Comparison of ENCODE assay signal across 8 mouse cellular contexts in the genomic region with DNA sequence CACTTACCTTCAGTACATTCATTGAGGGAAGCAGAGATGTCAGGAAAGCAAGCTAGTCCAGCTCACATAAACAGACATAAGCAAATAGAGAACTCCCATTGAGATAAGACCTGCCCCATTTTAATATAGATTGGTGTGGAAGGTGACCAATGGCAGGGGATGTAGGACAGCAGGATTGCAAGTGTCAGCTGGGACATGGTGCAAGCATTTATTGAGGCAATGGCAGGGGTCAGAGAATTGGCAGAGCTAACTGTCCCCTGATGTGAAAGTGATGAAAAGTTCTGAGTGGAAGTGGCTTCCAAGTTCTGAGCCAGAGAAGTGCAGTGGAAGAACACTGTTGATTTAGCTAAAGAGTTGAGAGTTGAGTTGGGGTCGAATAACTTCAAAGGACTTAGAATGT. TPM values are rescaled to one million over a fixed set of nuclear protein-coding genes. Genes with fewer than 3 reads are reported as not detected.
DNase-seq lines count a peak whose midpoint lies in the region; ATAC-seq and TF ChIP-seq lines count a peak whose summit lies in the region.

A gene (minus strand): TSS at position 105 of the 400 bp plus-strand sequence.

- H3K9ac ChIP-seq in intestine, embryonic 15.5 days, result no peak within 1 kb of the TSS
- H3K9ac ChIP-seq in midbrain, embryonic 15.5 days, result no peak within 1 kb of the TSS

- no peaks in the 10 kb centered on the region for H3K9me3 ChIP-seq in intestine, embryonic 15.5 days
- H3K9me3 ChIP-seq in midbrain, embryonic 15.5 days, result no peaks in the 10 kb centered on the region

- H3K27ac ChIP-seq in layer of hippocampus, adult 2 months, result no peak within 1 kb of the TSS
- no peak within 1 kb of the TSS for H3K27ac ChIP-seq in intestine, embryonic 15.5 days
- no peak within 1 kb of the TSS for H3K27ac ChIP-seq in midbrain, embryonic 15.5 days

- H3K4me2 ChIP-seq in intestine, embryonic 15.5 days (replicated peaks), result no peak within 1 kb of the TSS
- no peak within 1 kb of the TSS for H3K4me2 ChIP-seq in midbrain, embryonic 15.5 days

- 80% methylated on average over 1 of the region's 1 CpGs for WGBS in intestine, embryonic 15.5 days
- 93% methylated on average over 1 of the region's 1 CpGs for WGBS in midbrain, embryonic 15.5 days

- H3K36me3 ChIP-seq in intestine, embryonic 15.5 days, result no peaks in the 10 kb centered on the region
- H3K36me3 ChIP-seq in midbrain, embryonic 15.5 days (replicated peaks), result no peaks in the 10 kb centered on the region

- no peak for ATAC-seq in intestine, embryonic 15.5 days
- ATAC-seq in midbrain, embryonic 15.5 days (replicated peaks), result no peak
- ATAC-seq in erythroblast, adult 5-6 weeks (replicated peaks; ENCODE audit: low FRiP score, poor library complexity, severe bottlenecking), result no peak

- intact Hi-C loops in gastrocnemius, postnatal 36 days (cut with DNase I), result no loop called here

- no peaks in the 10 kb centered on the region for H3K4me1 ChIP-seq in intestine, embryonic 15.5 days (replicated peaks)
- H3K4me1 ChIP-seq in midbrain, embryonic 15.5 days, result peaks cover 6% of the 10 kb centered on the region

- no peaks in the 10 kb centered on the region for H3K27me3 ChIP-seq in intestine, embryonic 15.5 days (replicated peaks)
- H3K27me3 ChIP-seq in midbrain, embryonic 15.5 days (replicated peaks), result no peaks in the 10 kb centered on the region

- H3K4me3 ChIP-seq in layer of hippocampus, adult 2 months, result no peak within 1 kb of the TSS
- no peak within 1 kb of the TSS for H3K4me3 ChIP-seq in intestine, embryonic 15.5 days (replicated peaks)
- H3K4me3 ChIP-seq in midbrain, embryonic 15.5 days, result no peak within 1 kb of the TSS

- DNase-seq in layer of hippocampus, adult 2 months (ENCODE audit: low spot score in 2 of 2), result no peak
- no peak for DNase-seq in layer of hippocampus, adult 9-10 months (ENCODE audit: low spot score)
- DNase-seq in adrenal gland, postnatal 25 days, result no peak
- DNase-seq in gastrocnemius, postnatal 36 days, result no peak
- DNase-seq in thymus, postnatal 4 days, result no peak

- no peak for TF ChIP-seq CTCF in layer of hippocampus, adult 2 months (conservative IDR thresholded peaks at IDR 0.05)

RNA-seq across cellular contexts. Expression of the gene that starts here (rescaled TPM):
- 10 to 100 TPM; 66.4 to 73.8 TPM for total RNA-seq in layer of hippocampus, adult 2 months (2021)
- 51.2 and 53.0 TPM in 2 replicates for total RNA-seq in adrenal gland, postnatal 25 days (2021)
- total RNA-seq in gastrocnemius, postnatal 36 days (2021), result 10 to 100 TPM; 58.0 to 59.8 TPM
- polyA plus RNA-seq in intestine, embryonic 15.5 days (2015; fragmentation: Nextera tagmentation; extraction: Ambion mirVana), result 25.6 and 31.9 TPM in 2 replicates
- polyA plus RNA-seq in midbrain, embryonic 15.5 days (2015; fragmentation: Nextera tagmentation; extraction: Ambion mirVana), result 48.0 and 49.8 TPM in 2 replicates
- 6.3 TPM in 2 replicates for total RNA-seq in erythroblast, adult 5-6 weeks (2015; ENCODE audit: low replicate concordance)
- total RNA-seq in erythroblast, adult 5-6 weeks (2017; ENCODE audit: low replicate concordance), result 2.9 and 13.6 TPM in 2 replicates
